Mouse (Mus musculus): ENCODE measurements around the gene Tdrd1.

Tdrd1 gene

GRCm38 (mm10) chr19:56830163-56830562 lies 4.2 kb downstream of the Tdrd1 start:
- no peak for DNase-seq

DNA sequence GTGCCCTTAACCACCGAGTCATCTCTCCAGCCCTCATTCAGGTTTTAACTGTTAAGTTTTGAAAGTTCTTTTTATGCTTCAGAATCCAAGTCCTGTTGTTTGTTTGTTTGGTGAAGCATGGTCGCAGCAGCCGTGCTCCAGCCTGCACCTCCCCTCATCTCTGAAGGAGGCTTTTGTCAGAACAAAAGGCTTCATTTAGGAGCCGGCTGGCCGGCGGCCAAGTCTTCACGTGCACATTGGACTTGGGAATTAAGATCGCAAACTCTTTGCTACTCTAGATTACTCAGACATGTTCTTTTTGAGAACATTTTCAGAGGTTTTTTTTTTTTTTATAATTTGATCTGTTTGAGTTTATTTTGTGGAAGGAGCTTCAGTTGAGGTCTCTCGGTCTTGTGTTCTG lies 9.3 kb downstream of the Tdrd1 start:
- DNase-seq = no peak

- DNase-seq = no peak
Observed at GRCm38 (mm10) chr19:56838942-56839706, 13.1 kb downstream of the Tdrd1 start.

- DNase-seq = no peak
Observed at GRCm38 (mm10) chr19:56842974-56843373, 17.0 kb downstream of the Tdrd1 start.

DNA sequence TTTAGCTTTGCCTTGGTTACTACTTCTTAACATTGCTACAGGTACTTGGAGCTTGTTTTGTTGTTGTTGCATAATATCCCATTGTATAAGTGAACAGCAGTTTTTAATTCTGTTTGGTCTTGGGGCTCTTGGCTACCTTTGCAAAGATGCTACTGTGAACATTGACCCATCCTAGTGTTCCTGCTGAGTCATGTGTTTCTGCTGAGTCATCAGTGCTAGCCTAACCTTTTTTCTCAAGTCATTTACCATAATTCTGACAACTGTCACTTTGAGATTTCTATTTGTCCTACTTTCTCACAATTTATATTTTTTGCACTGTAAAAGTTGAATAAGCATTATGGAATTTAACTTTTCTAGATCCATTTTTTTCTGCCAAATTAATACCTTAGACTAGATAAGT lies 26.6 kb downstream of the Tdrd1 start:
- no peak for DNase-seq

- no peak for DNase-seq
Observed at GRCm38 (mm10) chr19:56856455-56856854, 30.4 kb downstream of the Tdrd1 start.

GRCm38 (mm10) chr19:56867701-56868100 lies 41.7 kb downstream of the Tdrd1 start:
- no peak for DNase-seq

DNA sequence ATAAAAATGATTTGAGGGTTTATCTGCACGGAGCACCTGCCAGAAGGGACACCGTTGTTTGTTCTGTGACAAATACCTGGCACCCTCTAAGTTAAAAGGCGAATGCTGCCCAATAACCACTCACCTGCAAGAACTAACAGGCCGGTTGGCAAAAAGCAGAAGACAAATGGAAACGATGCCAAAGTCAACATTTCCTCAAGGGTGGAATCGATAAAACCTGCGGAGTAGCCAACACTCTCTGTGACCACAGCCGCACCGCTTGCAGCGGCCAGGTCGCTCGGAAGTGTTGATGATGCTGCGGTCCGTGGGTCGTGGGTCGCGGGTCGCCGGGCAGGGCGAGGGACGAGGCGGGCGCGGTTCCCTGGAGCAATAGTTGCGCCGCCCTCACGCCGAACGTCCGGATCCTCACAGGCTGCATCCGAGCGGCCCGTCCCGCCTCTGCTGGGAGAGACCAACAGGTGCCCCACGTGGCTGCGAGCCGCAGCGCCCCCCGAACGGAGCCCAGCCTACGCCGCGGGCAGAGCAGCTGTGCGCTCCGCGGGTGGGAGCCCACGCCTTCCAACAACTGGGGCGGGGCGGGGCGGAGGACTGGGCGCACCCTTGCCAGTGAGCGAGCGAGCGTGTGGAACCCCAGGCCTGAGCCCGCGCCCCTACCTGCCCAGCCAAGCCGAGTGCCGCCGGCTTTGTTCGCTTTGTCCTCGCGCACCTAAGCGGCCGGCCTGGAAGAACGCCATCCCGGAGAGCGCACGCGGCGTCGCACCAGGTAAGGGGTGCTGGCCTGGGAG lies 48.0 kb downstream of the Tdrd1 start, which contains the start of gene Vwa2:
Gene Vwa2, plus strand, starts transcription at position 434 of the 785 bp plus-strand sequence.
- peak; percentile 30 for DNase-seq

GRCm38 (mm10) chr19:56874601-56875315 lies 48.7 kb downstream of the Tdrd1 start:
- no peak for DNase-seq

GRCm38 (mm10) chr19:56877364-56877763 lies 51.4 kb downstream of the Tdrd1 start:
- no peak for DNase-seq

DNA sequence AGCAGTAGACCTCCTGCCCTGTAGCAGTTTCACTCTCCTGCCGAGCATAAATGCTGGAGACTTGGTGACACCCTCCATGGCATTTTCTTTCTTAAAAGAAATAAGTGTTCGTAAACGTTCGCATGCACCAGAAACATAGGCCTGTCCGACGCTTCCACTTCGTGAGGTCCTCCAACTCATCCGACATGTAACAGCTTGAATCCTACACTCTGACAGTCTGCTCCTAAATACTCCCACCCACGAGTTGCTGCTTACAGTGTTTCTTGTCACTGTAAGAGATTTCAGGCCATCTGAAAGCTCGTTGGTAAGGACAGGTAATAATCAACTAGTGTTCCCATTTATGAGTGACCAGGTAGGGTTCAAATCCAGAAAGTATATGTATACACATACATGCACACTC lies 61.9 kb downstream of the Tdrd1 start:
- DNase-seq = peak; percentile 9

GRCm38 (mm10) chr19:56888654-56889053 lies 62.6 kb downstream of the Tdrd1 start:
- DNase-seq = no peak

GRCm38 (mm10) chr19:56891438-56891837 lies 65.4 kb downstream of the Tdrd1 start:
- no peak for DNase-seq

DNA sequence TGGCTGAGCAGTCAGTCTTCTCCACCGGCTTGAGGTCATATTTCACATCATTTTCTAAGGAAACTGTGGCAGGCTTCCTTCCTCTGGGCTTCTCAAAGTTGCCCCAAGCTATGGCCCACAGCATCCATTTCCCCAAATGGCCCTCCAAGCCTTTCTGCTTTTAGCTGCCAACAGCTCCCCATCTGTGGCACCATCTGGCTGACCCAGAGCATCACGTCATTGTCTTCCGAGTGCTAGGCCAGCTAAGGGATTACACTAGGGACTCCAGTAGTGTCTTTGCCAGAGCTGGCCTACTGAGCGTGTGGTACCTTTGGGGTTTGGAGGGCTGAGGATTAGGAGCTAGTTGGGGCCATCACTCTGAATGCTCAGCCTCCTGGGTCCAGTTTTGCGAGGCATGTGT lies 66.6 kb downstream of the Tdrd1 start:
- DNase-seq = no peak

GRCm38 (mm10) chr19:56893326-56893725 lies 67.3 kb downstream of the Tdrd1 start:
- DNase-seq = no peak

DNA sequence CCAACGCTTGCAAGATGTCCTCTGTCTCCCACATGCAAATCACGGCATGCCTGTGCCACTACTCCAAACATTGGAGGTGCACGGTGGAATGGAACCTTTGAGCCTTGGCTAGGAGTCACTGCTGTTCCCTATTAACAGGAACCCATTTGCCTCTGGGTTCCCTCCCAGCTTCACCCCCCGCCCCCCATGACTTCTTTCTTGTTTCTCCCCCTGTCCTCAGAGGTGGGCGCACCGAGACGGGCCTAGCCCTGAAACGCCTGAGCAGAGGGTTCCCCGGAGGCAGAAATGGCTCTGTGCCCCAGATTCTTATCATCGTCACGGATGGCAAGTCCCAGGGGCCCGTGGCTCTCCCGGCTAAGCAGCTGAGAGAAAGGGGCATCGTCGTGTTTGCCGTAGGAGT lies 71.6 kb downstream of the Tdrd1 start:
- DNase-seq = no peak

GRCm38 (mm10) chr19:56904095-56904494 lies 78.1 kb downstream of the Tdrd1 start:
- DNase-seq = no peak

- no peak for DNase-seq
Observed at GRCm38 (mm10) chr19:56905395-56905794, 79.4 kb downstream of the Tdrd1 start.

DNA sequence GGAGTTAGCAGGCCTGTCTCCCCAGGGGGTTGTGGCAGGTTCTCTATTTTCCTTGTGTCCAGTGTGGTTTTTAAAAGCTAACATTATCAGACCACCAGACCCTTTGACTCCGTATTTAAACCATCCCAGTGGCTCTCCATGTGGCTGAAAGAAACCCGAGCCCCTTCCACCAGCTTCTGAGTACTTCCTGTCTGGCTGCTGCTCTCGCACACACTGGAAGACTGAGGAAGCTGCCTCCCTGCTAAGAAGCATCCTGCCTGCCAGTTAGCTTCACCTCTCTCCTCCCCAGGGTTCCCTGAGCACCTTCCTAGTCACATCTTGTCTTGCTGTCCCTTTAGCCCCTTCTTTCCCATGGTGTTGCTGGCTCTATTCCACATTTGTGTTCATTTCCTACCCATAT lies 81.8 kb downstream of the Tdrd1 start:
- no peak for DNase-seq

GRCm38 (mm10) chr19:56908472-56909270 lies 82.7 kb downstream of the Tdrd1 start:
- peak; percentile 34 for DNase-seq

DNA sequence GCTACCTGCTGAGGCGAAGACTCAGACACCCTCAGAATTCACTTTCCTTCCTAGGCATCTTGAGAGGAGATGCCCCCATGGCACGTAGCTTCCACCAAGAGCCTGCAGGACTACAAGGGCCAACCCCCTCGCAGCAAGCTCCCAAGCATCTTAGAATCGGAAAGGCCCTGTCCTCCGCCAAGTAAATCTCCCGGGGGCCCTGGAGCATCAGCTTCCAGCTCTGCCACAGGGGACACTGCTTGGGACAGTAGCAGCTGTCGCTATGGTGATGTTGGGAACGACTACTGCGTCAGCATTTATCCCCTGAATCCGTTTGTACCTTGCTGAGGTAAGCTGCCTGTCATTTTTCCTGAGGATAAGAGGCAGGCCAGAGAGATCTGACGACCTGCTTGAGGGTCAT lies 84.6 kb downstream of the Tdrd1 start:
- no peak for DNase-seq

DNA sequence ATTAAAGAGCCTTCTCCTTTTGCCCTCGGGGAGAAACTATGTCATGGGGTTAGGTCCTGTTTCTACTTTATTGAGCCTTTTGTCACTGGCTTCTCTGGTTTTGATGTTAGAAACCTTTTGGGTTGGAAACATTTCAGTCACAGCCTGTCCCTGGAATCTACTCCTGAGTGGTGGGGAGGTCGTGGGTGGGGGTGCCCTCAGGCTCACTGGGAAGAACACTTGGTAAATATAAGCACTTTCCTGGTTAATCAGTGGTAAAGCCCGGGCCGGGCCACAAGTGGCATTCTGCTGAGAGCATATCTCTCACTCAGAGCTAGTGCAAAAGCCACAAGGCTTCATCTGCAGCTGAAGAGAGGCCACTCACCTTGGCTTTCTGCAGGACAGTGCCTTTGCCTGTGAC lies 87.8 kb downstream of the Tdrd1 start:
- DNase-seq = no peak

- DNase-seq = no peak
Observed at GRCm38 (mm10) chr19:56914658-56915057, 88.6 kb downstream of the Tdrd1 start.
